Mouse (Mus musculus) gastrocnemius, postnatal 25 days (tissue): ENCODE data around the gene Ccr2. TPM values are rescaled to one million over a fixed set of nuclear protein-coding genes. Genes with fewer than 3 reads are reported as not detected.
"Not testable (repeated sequence)": the region's sequence is repeated elsewhere in the genome, so short reads cannot be mapped to it uniquely, and the experiment has no call there.

Experiments
- DNase-seq: peaks from one replicate; pipeline ENCODE4 v3.0.0; 2022
- total RNA-seq, 2 experiments: library from RNA; stranded (reverse); gene quantifications; 1 replicate in 1 of 2; 2 replicates in 1 of 2; pipeline ENCODE4 v1.2.3; 2021

The Ccr2 gene
- total RNA-seq, 2 experiments from 2014 or later: 0.38 to 0.88 TPM

DNA sequence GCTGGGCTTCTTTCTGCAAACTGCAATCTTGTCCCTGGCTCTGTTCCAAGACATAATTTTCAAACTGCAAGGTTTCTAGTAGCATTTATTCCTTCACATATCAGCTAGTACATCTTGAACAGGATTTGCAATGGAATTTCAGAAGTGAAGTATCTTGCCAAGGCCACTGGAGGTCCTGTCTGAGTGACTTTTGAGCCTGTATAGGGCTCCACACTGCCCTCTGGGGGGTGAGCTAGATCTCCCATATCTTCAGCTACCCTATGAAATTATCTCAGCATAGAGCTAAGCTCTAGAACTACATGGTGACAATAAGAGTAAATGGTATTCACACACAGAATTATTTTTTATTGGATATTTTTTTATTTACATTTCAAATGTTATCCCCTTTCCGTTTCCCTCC, 16.7 kb downstream of the Ccr2 start:
- DNase-seq: no peak

- DNase-seq: no peak
These were observed 19.8 kb downstream of the Ccr2 start, which contains the start of gene Ccr5 for GRCm38 (mm10) chr9:124121387-124122184. Gene Ccr5, plus strand, starts transcription at chr9:124121543.

DNA sequence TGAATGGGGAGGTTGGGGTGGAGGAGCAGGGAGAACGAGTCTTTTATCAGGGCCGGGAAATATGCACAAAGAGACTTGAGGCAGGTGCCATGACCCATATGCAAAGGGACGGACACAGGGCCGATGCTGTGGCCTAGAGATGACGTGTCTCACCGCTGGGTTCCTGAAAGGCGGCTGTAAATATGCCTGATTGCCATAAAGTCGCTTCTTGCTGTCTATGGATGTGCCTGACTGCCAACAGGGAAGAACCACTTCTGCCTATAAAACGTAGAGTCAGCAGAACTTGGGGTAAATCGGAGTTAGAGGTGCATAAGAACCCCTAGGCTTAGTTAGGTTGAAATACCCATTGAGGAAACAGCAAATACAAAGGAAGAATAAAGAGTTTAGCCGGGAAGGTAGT, 23.8 kb downstream of the Ccr2 start:
- DNase-seq: no peak

- DNase-seq: no peak
These were observed 24.6 kb downstream of the Ccr2 start for GRCm38 (mm10) chr9:124126373-124126772.

DNA sequence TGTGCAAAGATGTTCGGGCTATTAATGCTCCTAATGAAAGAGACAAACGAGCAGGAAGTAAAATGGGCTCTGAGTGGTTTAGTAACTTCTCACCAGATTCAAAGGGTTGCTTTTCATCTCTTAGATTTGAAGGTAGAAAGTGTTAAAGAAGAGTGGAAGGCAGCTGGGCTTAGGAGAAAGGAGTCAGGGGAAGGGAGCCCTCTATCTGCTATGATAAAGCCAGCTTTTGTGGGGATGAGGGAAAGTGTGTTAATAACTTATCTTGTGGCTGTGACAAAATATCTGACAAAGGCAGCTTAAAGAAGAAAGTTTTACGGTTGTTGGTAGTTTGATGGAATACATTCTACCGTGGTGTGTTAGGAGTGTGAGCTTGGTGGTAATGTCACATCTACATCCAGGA, 25.7 kb downstream of the Ccr2 start:
- no peak for DNase-seq

DNA sequence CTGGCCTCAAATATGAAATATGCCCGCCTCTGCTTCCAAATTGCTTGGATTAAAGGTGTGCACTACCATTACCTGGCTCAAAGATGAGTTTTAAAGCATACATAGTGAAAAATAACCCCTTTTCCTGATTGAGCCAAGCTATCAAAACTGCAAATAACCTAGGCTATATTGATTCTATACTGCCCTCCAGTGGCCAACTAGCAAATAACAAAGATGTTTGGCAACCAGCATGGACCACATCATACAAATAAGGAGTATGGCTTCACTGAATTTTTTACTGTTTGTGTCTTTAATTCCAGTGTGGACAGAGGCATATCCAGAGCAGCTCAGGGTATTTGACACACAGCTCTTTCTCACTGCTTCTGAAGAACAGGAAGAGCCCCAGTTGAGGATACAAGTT, 26.6 kb downstream of the Ccr2 start:
- no peak for DNase-seq

DNA sequence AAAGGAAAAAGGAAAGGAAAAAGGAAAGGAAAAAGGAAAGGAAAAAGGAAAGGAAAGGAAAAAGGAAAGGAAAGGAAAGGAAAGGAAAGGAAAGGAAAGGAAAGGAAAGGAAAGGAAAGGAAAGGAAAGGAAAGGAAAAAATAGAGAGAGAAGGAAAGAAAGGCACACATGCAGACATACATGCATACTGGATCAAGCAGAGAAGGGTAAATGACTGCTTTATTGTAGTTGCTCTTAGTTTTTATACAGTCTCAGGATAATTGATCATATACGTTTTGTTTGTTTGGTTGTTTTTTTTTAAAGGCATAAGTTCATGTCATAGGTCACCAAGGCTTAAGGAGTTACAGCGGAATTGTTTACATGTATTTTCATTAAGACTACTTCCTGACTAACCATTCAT, 31.1 kb downstream of the Ccr2 start:
- not testable (repeated sequence) for DNase-seq

DNA sequence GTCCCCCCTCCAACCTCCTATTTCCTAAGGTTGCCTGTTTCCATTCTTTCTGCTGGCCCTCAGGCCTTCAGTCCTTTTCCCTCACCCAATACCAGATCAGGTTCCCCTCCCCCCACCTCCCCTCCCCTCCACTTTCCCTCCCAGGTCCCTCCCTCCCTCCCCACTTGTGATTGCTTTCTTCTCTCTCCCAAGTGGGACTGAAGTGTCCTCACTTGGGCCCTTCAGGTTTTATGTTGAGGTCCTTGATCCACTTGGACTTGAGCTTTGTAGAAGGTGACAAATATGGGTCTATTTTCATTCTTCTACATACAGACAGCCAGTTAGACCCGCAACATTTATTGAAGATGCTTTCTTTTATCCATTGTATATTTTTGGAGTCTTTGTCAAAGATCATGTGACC, 33.2 kb downstream of the Ccr2 start:
- not testable (repeated sequence) for DNase-seq

DNA sequence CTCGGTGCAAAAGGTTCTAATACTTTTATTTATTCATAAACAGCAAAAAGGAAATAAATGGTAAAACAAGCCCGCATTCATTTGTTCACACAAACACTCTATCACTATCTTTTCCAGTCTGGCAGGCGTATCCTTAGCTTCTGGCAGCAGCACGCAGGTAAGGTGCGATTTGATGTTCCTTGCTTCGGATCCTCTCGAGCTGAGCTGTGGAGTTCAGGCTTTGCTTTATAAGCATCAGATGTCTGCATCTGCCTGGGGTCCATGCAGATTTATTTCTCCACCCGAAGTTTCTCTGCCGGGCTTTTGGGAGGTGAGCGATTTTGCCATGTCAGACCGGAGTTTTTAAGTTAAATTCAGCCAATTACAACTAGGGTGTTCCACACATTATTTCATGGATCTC, 35.9 kb downstream of the Ccr2 start:
- DNase-seq: no peak

DNA sequence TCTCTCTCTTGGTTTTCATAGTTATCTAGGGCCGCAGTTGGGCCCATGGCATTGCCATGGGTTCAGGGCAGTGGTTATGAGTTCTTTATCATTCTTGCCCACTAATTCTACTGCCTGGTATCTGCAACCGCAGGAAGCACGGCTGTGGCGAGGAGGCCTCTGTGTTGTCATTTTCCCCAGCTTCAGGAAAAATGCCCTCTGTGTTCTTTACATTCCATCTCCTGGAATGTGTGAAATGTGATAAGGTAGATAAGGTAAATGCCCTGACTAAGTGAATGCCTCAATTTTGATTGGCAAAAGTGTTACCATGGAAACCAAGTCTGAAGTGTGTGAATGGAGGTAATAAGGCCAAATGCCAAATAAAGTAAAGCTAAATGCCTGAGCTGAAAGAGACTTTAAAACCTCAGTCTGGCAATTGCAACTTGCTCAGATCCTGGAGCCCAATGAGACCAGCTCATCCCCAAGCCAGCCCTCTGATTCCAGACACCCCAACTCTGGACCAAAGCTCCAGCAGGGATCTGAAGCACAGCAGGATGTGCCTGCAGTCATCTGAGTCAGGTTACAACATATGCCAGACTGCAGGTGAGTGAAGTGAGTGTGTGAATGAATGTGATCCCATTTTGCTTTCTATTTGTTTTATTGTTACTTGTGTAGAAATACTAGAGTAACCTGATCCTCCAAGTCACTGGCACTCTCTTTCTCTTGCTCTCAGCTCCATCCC, 36.5 kb downstream of the Ccr2 start:
- no peak for DNase-seq

DNA sequence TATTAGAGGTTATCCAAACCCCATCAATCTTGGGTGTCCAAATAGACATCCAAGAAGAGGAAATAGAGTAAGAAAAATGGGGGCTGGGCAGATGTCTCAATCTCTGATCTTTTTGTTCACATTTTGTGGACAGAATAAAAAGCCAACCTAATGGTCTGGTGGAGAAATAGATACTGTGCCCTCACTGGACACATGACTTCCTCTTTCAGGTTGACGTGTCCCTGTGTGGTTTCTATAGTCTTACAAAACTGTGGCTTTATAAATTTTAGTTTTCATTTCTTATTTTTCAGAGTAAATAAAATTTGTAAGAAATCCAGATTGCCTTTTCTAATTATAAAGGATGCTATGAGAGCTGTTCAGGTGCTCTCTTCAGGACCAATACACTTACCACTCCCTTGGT, 41.9 kb downstream of the Ccr2 start:
- no peak for DNase-seq

DNA sequence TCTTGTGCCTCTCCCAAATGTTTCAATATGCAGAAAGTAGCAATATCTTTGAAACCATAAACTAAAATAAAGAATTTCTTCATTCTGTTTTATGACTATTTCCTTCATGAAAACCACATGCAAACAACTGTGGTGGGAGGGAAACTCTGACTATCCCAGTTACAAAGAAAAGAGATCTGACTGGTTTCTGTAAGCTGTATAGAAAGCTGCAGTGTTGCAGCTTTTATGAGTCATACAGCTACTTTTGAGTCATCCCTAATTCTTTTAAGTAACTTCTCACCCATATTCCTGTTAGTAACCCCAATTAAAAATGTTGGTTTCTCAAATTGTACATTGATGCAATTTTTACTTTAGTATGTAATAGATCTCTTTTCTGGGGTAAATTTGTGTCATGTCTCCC, 44.6 kb downstream of the Ccr2 start:
- DNase-seq: no peak

Other genes with a start within 250 kb of the Ccr2 start
- gene Xcr1, start 239.9 kb upstream of the Ccr2 start, total RNA-seq: not detected
- gene Ccr1, start 133.3 kb upstream of the Ccr2 start, total RNA-seq: under 1 TPM; 0.20 to 0.27 TPM
- not detected for gene Ccr1l1, start 123.5 kb upstream of the Ccr2 start, total RNA-seq
- gene Ccr3, start 80.0 kb upstream of the Ccr2 start, total RNA-seq: not detected
- 1 to 10 TPM in 1 of 2 experiments, under 1 TPM in 1; 0.72 to 1.2 TPM for gene Ccr5, start 19.6 kb downstream of the Ccr2 start, total RNA-seq
- 10 to 100 TPM in 1 of 2 experiments, 1 to 10 TPM in 1; 9.5 to 10.4 TPM for gene 2010315B03Rik, start 210.7 kb downstream of the Ccr2 start, total RNA-seq